Mouse (Mus musculus): ENCODE measurements around the gene Fut2.

Gene Fut2

GRCm38 (mm10) chr7:45702809-45703520, 36.8 kb upstream of the Fut2 start:
- DNase-seq (ENCODE audit: low spot score in 2 of 2), result no peak

GRCm38 (mm10) chr7:45702316-45702715, 36.1 kb upstream of the Fut2 start:
- no peak for DNase-seq (ENCODE audit: low spot score in 2 of 2)

- no peak for DNase-seq (ENCODE audit: low spot score in 2 of 2)
Measured at GRCm38 (mm10) chr7:45701607-45702006, 35.4 kb upstream of the Fut2 start.

GRCm38 (mm10) chr7:45701072-45701471, 34.9 kb upstream of the Fut2 start:
- DNase-seq (ENCODE audit: low spot score in 2 of 2), result no peak

GRCm38 (mm10) chr7:45700301-45701015, 34.3 kb upstream of the Fut2 start:
- peak; percentile 71 to 83 for DNase-seq (ENCODE audit: low spot score in 2 of 2)

GRCm38 (mm10) chr7:45699523-45700141, 33.4 kb upstream of the Fut2 start, which contains the start of gene Car11:
Gene Car11 (plus strand): TSS chr7:45699843.
- peak; percentile 40 to 57 for DNase-seq (ENCODE audit: low spot score in 2 of 2)

- DNase-seq (ENCODE audit: low spot score in 2 of 2), result no peak
Measured at GRCm38 (mm10) chr7:45697894-45698293, 31.7 kb upstream of the Fut2 start.

GRCm38 (mm10) chr7:45695098-45695497, 28.9 kb upstream of the Fut2 start:
- DNase-seq (ENCODE audit: low spot score in 2 of 2), result no peak

- no peak for DNase-seq (ENCODE audit: low spot score in 2 of 2)
Measured at GRCm38 (mm10) chr7:45693921-45694591, 27.9 kb upstream of the Fut2 start, which contains the start of gene Sec1. Gene Sec1 (minus strand): TSS chr7:45694402.

- DNase-seq (ENCODE audit: low spot score in 2 of 2), result no peak
Measured at GRCm38 (mm10) chr7:45692364-45692763, 26.2 kb upstream of the Fut2 start.

- no peak for DNase-seq (ENCODE audit: low spot score in 2 of 2)
Measured at GRCm38 (mm10) chr7:45689800-45690199, 23.6 kb upstream of the Fut2 start.

- no peak for DNase-seq (ENCODE audit: low spot score in 2 of 2)
Measured at GRCm38 (mm10) chr7:45689099-45689498, 22.9 kb upstream of the Fut2 start.

GRCm38 (mm10) chr7:45686841-45687240, 20.6 kb upstream of the Fut2 start:
- DNase-seq (ENCODE audit: low spot score in 2 of 2), result no peak

GRCm38 (mm10) chr7:45685811-45686210, 19.6 kb upstream of the Fut2 start:
- DNase-seq (ENCODE audit: low spot score in 2 of 2), result no peak

GRCm38 (mm10) chr7:45683396-45684050, 17.3 kb upstream of the Fut2 start, which contains the start of gene Ntn5:
Gene Ntn5 (plus strand): TSS chr7:45684022.
- DNase-seq (ENCODE audit: low spot score in 2 of 2), result no peak

GRCm38 (mm10) chr7:45682144-45683126, 16.2 kb upstream of the Fut2 start:
- peak; percentile 68 to 76 for DNase-seq (ENCODE audit: low spot score in 2 of 2)

GRCm38 (mm10) chr7:45681046-45681736, 15.0 kb upstream of the Fut2 start:
- no peak for DNase-seq (ENCODE audit: low spot score in 2 of 2)

- no peak for DNase-seq (ENCODE audit: low spot score in 2 of 2)
Measured at GRCm38 (mm10) chr7:45679966-45680621, 13.9 kb upstream of the Fut2 start.

GRCm38 (mm10) chr7:45678513-45678912, 12.3 kb upstream of the Fut2 start:
- DNase-seq (ENCODE audit: low spot score in 2 of 2), result no peak

Measured in frontal cortex, postnatal 14 days (tissue).